Mouse (Mus musculus) lung, adult 18-20 months (tissue): ENCODE results near the gene Pdhx.

Source experiments
- DNase-seq, 2 experiments: peaks; one replicate each; pipeline ENCODE4 v3.0.0; 2022; ENCODE audit warnings: mixed read lengths in 2 of 2

The Pdhx gene

GRCm38 (mm10) chr2:102986964-102987707 lies 86.2 kb downstream of the Pdhx start:
- DNase-seq: peak; percentile 43 to 51

- DNase-seq: no peak
Measured at GRCm38 (mm10) chr2:102986424-102986823, 86.9 kb downstream of the Pdhx start.

- no peak for DNase-seq
Measured at GRCm38 (mm10) chr2:102982822-102983221, 90.5 kb downstream of the Pdhx start.

GRCm38 (mm10) chr2:102981446-102982314 lies 91.6 kb downstream of the Pdhx start:
- no peak for DNase-seq

GRCm38 (mm10) chr2:102980870-102981269 lies 92.4 kb downstream of the Pdhx start:
- DNase-seq: no peak

GRCm38 (mm10) chr2:102979519-102979918 lies 93.8 kb downstream of the Pdhx start:
- no peak for DNase-seq

GRCm38 (mm10) chr2:102979112-102979511 lies 94.2 kb downstream of the Pdhx start:
- no peak for DNase-seq

- peak; percentile 63 to 76 for DNase-seq
Measured at GRCm38 (mm10) chr2:102975358-102975945, 97.9 kb downstream of the Pdhx start.

GRCm38 (mm10) chr2:102973115-102973514 lies 100.2 kb downstream of the Pdhx start:
- DNase-seq: no peak

GRCm38 (mm10) chr2:102972575-102972974 lies 100.7 kb downstream of the Pdhx start:
- DNase-seq: peak; percentile 39 to 40

GRCm38 (mm10) chr2:102971951-102972350 lies 101.4 kb downstream of the Pdhx start:
- no peak for DNase-seq
